Mouse (Mus musculus): ENCODE results near the gene Rtl10. TPM values are rescaled to one million over a fixed set of nuclear protein-coding genes. Genes with fewer than 3 reads are reported as not detected.

Gene Rtl10
- total RNA-seq, 1 experiment from 2014 or later = 5.8 TPM

- DNase-seq = no peak
These were observed 49.2 kb downstream of the Rtl10 start for GRCm38 (mm10) chr16:18547891-18548290.

Other genes with a start within 250 kb of the Rtl10 start
- gene Gm49776, start 240.6 kb upstream of the Rtl10 start, total RNA-seq (2021) = not detected in 2 replicates
- 32.9 and 37.4 TPM in 2 replicates for gene Dgcr8, start 209.7 kb upstream of the Rtl10 start, total RNA-seq (2021)
- gene Tango2, start 150.8 kb upstream of the Rtl10 start, total RNA-seq (2021) = 30.2 and 30.5 TPM in 2 replicates
- gene Arvcf, start 150.7 kb upstream of the Rtl10 start, total RNA-seq (2021) = 30.0 and 30.2 TPM in 2 replicates
- gene Txnrd2, start 72.5 kb upstream of the Rtl10 start, total RNA-seq (2021) = 66.4 and 66.5 TPM in 2 replicates
- gene Comt, start 72.0 kb upstream of the Rtl10 start, total RNA-seq (2021) = 117 and 147 TPM in 2 replicates
- gene Gnb1l, start 188 bp upstream of the Rtl10 start, total RNA-seq (2021) = 5.7 and 6.4 TPM in 2 replicates
- 2.5 TPM in 1 of 2 replicates, not detected in the other for gene Tbx1, start 91.8 kb downstream of the Rtl10 start, total RNA-seq (2021)
- gene Gp1bb, start 123.5 kb downstream of the Rtl10 start, total RNA-seq (2021) = 0.41 TPM in 2 replicates
- gene Gm49601, start 127.5 kb downstream of the Rtl10 start, total RNA-seq (2021) = 3.4 and 4.5 TPM in 2 replicates
- gene Sept5, start 131.1 kb downstream of the Rtl10 start, total RNA-seq (2021) = 12.1 and 15.2 TPM in 2 replicates

All from adrenal gland, postnatal 14 days (tissue).